Mouse (Mus musculus) cortical plate, adult 2 months (tissue): ENCODE data around the gene Fcgr3.

Experiments used
- CTCF ChIP-seq: fragments of 200-500 bp; IDR thresholded peaks from 2 replicates; pipeline ENCODE4 v1.5.1; 2011; ENCODE audit warnings: mild to moderate bottlenecking, control low read depth, low read length; ENCODE audit not compliant: insufficient read depth; ENCODE audit errors: extremely low read depth
- POLR2A ChIP-seq: fragments of 200-500 bp; IDR thresholded peaks from 2 replicates; pipeline ENCODE4 v1.6.1; 2011; ENCODE audit warnings: mild to moderate bottlenecking, low read length, control low read depth; ENCODE audit not compliant: insufficient read depth; ENCODE audit errors: extremely low read depth

DNA sequence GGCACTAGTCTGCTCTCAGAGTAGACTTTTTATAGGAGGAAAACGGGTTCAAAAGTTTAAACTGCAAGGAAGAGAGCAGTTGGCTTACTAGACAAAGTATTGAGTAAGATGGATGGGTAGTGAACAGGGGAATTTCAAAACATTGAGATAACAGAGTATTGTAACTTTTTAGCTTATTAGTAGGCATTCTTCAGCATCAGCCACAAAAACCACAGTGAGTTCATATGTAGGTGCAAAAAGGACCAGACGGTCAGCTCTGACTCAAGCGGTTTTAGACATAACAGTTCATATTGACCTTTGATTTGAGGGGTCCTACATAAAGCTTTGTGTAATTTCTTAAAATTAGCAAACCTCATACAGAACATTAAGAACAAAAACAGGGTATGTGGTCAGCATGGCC lies 3.2 kb downstream of the Fcgr3 start:
- no peak for TF ChIP-seq CTCF
- no peak for TF ChIP-seq POLR2A
